Mouse (Mus musculus) mouse trophoblast stem cell (cell line): ENCODE results near the gene Dock8.

ENCODE experiments used
- in situ Hi-C, 2 experiments: fragments of 300-500 bp; cut with MseI, MboI; formaldehyde crosslinking; loops; 2 replicates in 1 of 2; 3 replicates in 1 of 2; pipeline ENCODE4 v1.15.1; 2025

Gene Dock8

GRCm38 (mm10) chr19:25246062-25246461 is 246.7 kb downstream of the Dock8 start:
- in situ Hi-C loops: no loop called here

GRCm38 (mm10) chr19:25247858-25248552 is 248.7 kb downstream of the Dock8 start:
- in situ Hi-C loops: no loop called here

GRCm38 (mm10) chr19:25249230-25249629 is 249.9 kb downstream of the Dock8 start:
- in situ Hi-C loops: no loop called here

GRCm38 (mm10) chr19:25251610-25252140 is 252.3 kb downstream of the Dock8 start:
- in situ Hi-C loops: no loop called here
